15 mouse cellular contexts compared by ENCODE assay signal in genomic region chr12:9151426-9151825, GRCm38 (mm10).
"Had no signal": no experiment of that assay in that cellular context is flagged by ENCODE, and none has a peak within 500 bp of the region (broad histone marks: within the 10 kb centered on the region; RNA-seq: fewer than 3 reads in every experiment).

No protein-coding gene starts in this region.

- H3K4me2 ChIP-seq: neural tube, embryonic 15.5 days; stomach, embryonic 15.5 days had no signal

- H3K9ac ChIP-seq: neural tube, embryonic 15.5 days; stomach, embryonic 15.5 days had no signal

- H3K36me3 ChIP-seq: neural tube, embryonic 15.5 days; stomach, embryonic 15.5 days had no signal

- DNase-seq: retina, postnatal 1 day; right cerebral cortex, adult 18-20 months; right cerebral cortex, postnatal 14 days; right cerebral cortex, postnatal 25 days; right cerebral cortex, postnatal 4 days; spleen, adult 18-20 months; thymus, adult 18-20 months; thymus, adult 2 months; thymus, postnatal 14 days; thymus, postnatal 25 days; thymus, postnatal 36 days; thymus, postnatal 4 days had no signal

- H3K4me1 ChIP-seq: neural tube, embryonic 15.5 days; stomach, embryonic 15.5 days had no signal

- H3K9me3 ChIP-seq: neural tube, embryonic 15.5 days; stomach, embryonic 15.5 days had no signal

- H3K4me3 ChIP-seq: neural tube, embryonic 15.5 days; stomach, embryonic 15.5 days had no signal

- H3K27ac ChIP-seq: neural tube, embryonic 15.5 days; stomach, embryonic 15.5 days; stomach, postnatal 0 days had no signal

- H3K27me3 ChIP-seq: neural tube, embryonic 15.5 days; stomach, embryonic 15.5 days had no signal
